Mouse (Mus musculus) MEL (cell line): ENCODE results near the gene Naa16. TPM values are rescaled to one million over a fixed set of nuclear protein-coding genes. Genes with fewer than 3 reads are reported as not detected.

Source experiments
- DNase-seq: peaks from one replicate; pipeline ENCODE4 v3.0.0; 2011; ENCODE audit warnings: low read depth, low spot score
- H3K27ac ChIP-seq: 2 replicates; pipeline ENCODE4 v1.5.1; 2012; ENCODE audit warnings: low read depth, mild to moderate bottlenecking, control low read depth, low read length, moderate library complexity; ENCODE audit not compliant: control insufficient read depth
- H3K27me3 ChIP-seq, 2 experiments: fragments of 150-350 bp in 1 of 2; sonication (generic) in 1 of 2; 2 replicates each; pipeline ENCODE4 v1.6.1; 2012; ENCODE audit warnings: low read length in 2 of 2, mild to moderate bottlenecking in 2 of 2, improper control_type of control experiment in 1 of 2, moderate library complexity in 1 of 2; ENCODE audit not compliant: insufficient read depth in 2 of 2, control insufficient read depth in 1 of 2
- H3K36me3 ChIP-seq, 2 experiments: 2 replicates each; pipeline ENCODE4 v1.6.1; 2012 to 2014; ENCODE audit warnings: low read length in 2 of 2, improper control_type of control experiment in 1 of 2, inconsistent platforms in 1 of 2, mild to moderate bottlenecking in 1 of 2; ENCODE audit not compliant: insufficient read depth in 2 of 2, control insufficient read depth in 1 of 2
- H3K4me1 ChIP-seq, 2 experiments: fragments of 150-350 bp in 1 of 2; sonication (generic) in 1 of 2; 2 replicates each; pipeline ENCODE4 v1.6.1; 2012; ENCODE audit warnings: low read length in 2 of 2, improper control_type of control experiment in 1 of 2, mild to moderate bottlenecking in 1 of 2; ENCODE audit not compliant: insufficient read depth in 2 of 2, control insufficient read depth in 1 of 2
- H3K4me3 ChIP-seq, 2 experiments: fragments of 150-350 bp in 1 of 2; sonication (generic) in 1 of 2; 2 replicates each; pipeline ENCODE4 v1.5.1; 2012; ENCODE audit warnings: low read depth in 2 of 2, low read length in 2 of 2, mild to moderate bottlenecking in 2 of 2, moderate library complexity in 2 of 2, control low read depth in 1 of 2, improper control_type of control experiment in 1 of 2; ENCODE audit not compliant: control insufficient read depth in 1 of 2, insufficient read depth in 1 of 2
- H3K79me2 ChIP-seq: 2 replicates; pipeline ENCODE4 v1.6.1; 2012; ENCODE audit warnings: mild to moderate bottlenecking, low read length, moderate library complexity; ENCODE audit not compliant: control insufficient read depth, poor library complexity, insufficient read depth
- H3K9ac ChIP-seq: 2 replicates; pipeline ENCODE4 v1.6.1; 2012; ENCODE audit warnings: low read depth, mild to moderate bottlenecking, control low read depth, low read length, moderate library complexity; ENCODE audit not compliant: control insufficient read depth, poor library complexity, severe bottlenecking
- H3K9me3 ChIP-seq: fragments of 150-350 bp; sonication (generic); replicated peaks from 2 replicates; pipeline ENCODE4 v1.6.1; 2012; ENCODE audit warnings: mild to moderate bottlenecking, low read length, improper control_type of control experiment, moderate library complexity; ENCODE audit not compliant: insufficient read depth
- BHLHE40 ChIP-seq: IDR thresholded peaks from 2 replicates; pipeline ENCODE4 v1.6.1; 2012; ENCODE audit warnings: low read depth, mild to moderate bottlenecking, inconsistent platforms, low read length, improper control_type of control experiment, borderline replicate concordance
- CHD1 ChIP-seq: IDR thresholded peaks from 2 replicates; pipeline ENCODE4 v1.6.1; 2012; ENCODE audit warnings: low read depth, mild to moderate bottlenecking, inconsistent platforms, low read length, improper control_type of control experiment
- CHD2 ChIP-seq: IDR thresholded peaks from 2 replicates; pipeline ENCODE4 v1.6.1; 2011; ENCODE audit warnings: low read length, improper control_type of control experiment
- CTCF ChIP-seq, 3 experiments: IDR thresholded peaks in 2 of 3; conservative IDR thresholded peaks in 1 of 3; 2 replicates each; pipeline ENCODE4 v1.5.1; 2011 to 2012; ENCODE audit warnings: low read length in 3 of 3, low read depth in 2 of 3, mild to moderate bottlenecking in 2 of 3, improper control_type of control experiment in 1 of 3, inconsistent platforms in 1 of 3, mixed read lengths in 1 of 3, moderate library complexity in 1 of 3; ENCODE audit not compliant: control insufficient read depth in 1 of 3, insufficient read depth in 1 of 3, poor library complexity in 1 of 3, severe bottlenecking in 1 of 3
- E2F4 ChIP-seq: IDR thresholded peaks from 2 replicates; pipeline ENCODE4 v1.6.1; 2011; ENCODE audit warnings: low read depth, low read length, improper control_type of control experiment, borderline replicate concordance
- ELF1 ChIP-seq: IDR thresholded peaks from 2 replicates; pipeline ENCODE4 v1.6.1; 2014; ENCODE audit warnings: low read depth, mild to moderate bottlenecking, inconsistent platforms, low read length, improper control_type of control experiment, moderate library complexity
- EP300 ChIP-seq, 2 experiments: IDR thresholded peaks; 2 replicates each; pipeline ENCODE4 v1.6.1; 2011; ENCODE audit warnings: improper control_type of control experiment in 2 of 2, low read length in 2 of 2, low read depth in 1 of 2, mild to moderate bottlenecking in 1 of 2
- ETS1 ChIP-seq: IDR thresholded peaks from 2 replicates; pipeline ENCODE4 v1.6.1; 2012; ENCODE audit warnings: low read depth, mild to moderate bottlenecking, inconsistent platforms, low read length, improper control_type of control experiment, moderate library complexity
- GABPA ChIP-seq: IDR thresholded peaks from 2 replicates; pipeline ENCODE4 v1.6.1; 2012; ENCODE audit warnings: low read depth, mild to moderate bottlenecking, inconsistent platforms, low read length, improper control_type of control experiment, moderate library complexity
- HCFC1 ChIP-seq: IDR thresholded peaks from 2 replicates; pipeline ENCODE4 v1.6.1; 2012; ENCODE audit warnings: low read depth, mild to moderate bottlenecking, inconsistent platforms, low read length, improper control_type of control experiment, moderate library complexity
- JUND ChIP-seq: IDR thresholded peaks from 2 replicates; pipeline ENCODE4 v1.6.1; 2011; ENCODE audit warnings: low read depth, mild to moderate bottlenecking, improper control_type of control experiment, low read length
- KAT2A ChIP-seq: conservative IDR thresholded peaks from 2 replicates; pipeline ENCODE4 v1.6.1; 2012; ENCODE audit warnings: low read depth, low read length, improper control_type of control experiment, inconsistent platforms
- MAFK ChIP-seq: IDR thresholded peaks from 2 replicates; pipeline ENCODE4 v1.6.1; 2011; ENCODE audit warnings: low read depth, mild to moderate bottlenecking, low read length, improper control_type of control experiment, borderline replicate concordance
- MAZ ChIP-seq: IDR thresholded peaks from 2 replicates; pipeline ENCODE4 v1.6.1; 2012; ENCODE audit warnings: low read depth, mild to moderate bottlenecking, inconsistent platforms, low read length, improper control_type of control experiment
- MXI1 ChIP-seq: IDR thresholded peaks from 2 replicates; pipeline ENCODE4 v1.6.1; 2011; ENCODE audit warnings: mild to moderate bottlenecking, low read depth, low read length, improper control_type of control experiment
- MYB ChIP-seq: IDR thresholded peaks from 2 replicates; pipeline ENCODE4 v1.6.1; 2011; ENCODE audit warnings: mild to moderate bottlenecking, low read depth, low read length, improper control_type of control experiment
- MYC ChIP-seq: IDR thresholded peaks from 2 replicates; pipeline ENCODE4 v1.6.1; 2011; ENCODE audit warnings: low read depth, mild to moderate bottlenecking, low read length, improper control_type of control experiment, moderate library complexity
- NELFE ChIP-seq: IDR thresholded peaks from 2 replicates; pipeline ENCODE4 v1.6.1; 2011; ENCODE audit warnings: low read depth, low read length, improper control_type of control experiment
- NRF1 ChIP-seq: IDR thresholded peaks from 2 replicates; pipeline ENCODE4 v1.6.1; 2014; ENCODE audit warnings: low read depth, mild to moderate bottlenecking, inconsistent platforms, low read length, improper control_type of control experiment, moderate library complexity; ENCODE audit not compliant: poor library complexity, insufficient read depth, severe bottlenecking
- POLR2AphosphoS2 ChIP-seq: IDR thresholded peaks from 2 replicates; pipeline ENCODE4 v1.6.1; 2011; ENCODE audit warnings: low read length, improper control_type of control experiment
- RAD21 ChIP-seq: IDR thresholded peaks from 2 replicates; pipeline ENCODE4 v1.6.1; 2011; ENCODE audit warnings: mild to moderate bottlenecking, low read depth, low read length, improper control_type of control experiment
- RCOR1 ChIP-seq: IDR thresholded peaks from 2 replicates; pipeline ENCODE4 v1.6.1; 2012; ENCODE audit warnings: low read depth, mild to moderate bottlenecking, inconsistent platforms, low read length, improper control_type of control experiment
- SIN3A ChIP-seq: IDR thresholded peaks from 2 replicates; pipeline ENCODE4 v1.6.1; 2012; ENCODE audit warnings: low read length, improper control_type of control experiment, inconsistent platforms
- SMC3 ChIP-seq: IDR thresholded peaks from 2 replicates; pipeline ENCODE4 v1.6.1; 2011; ENCODE audit warnings: low read depth, low read length, improper control_type of control experiment
- TAL1 ChIP-seq: IDR thresholded peaks from 2 replicates; pipeline ENCODE4 v1.6.1; 2012; ENCODE audit warnings: mild to moderate bottlenecking, inconsistent platforms, low read length, moderate library complexity, mixed read lengths
- TCF12 ChIP-seq: IDR thresholded peaks from 2 replicates; pipeline ENCODE4 v1.6.1; 2014; ENCODE audit warnings: low read depth, mild to moderate bottlenecking, inconsistent platforms, low read length, improper control_type of control experiment, moderate library complexity
- UBTF ChIP-seq: IDR thresholded peaks from 2 replicates; pipeline ENCODE4 v1.6.1; 2012; ENCODE audit warnings: low read depth, mild to moderate bottlenecking, inconsistent platforms, low read length, improper control_type of control experiment, moderate library complexity, borderline replicate concordance; ENCODE audit not compliant: insufficient read depth
- ZC3H11A ChIP-seq: IDR thresholded peaks from 2 replicates; pipeline ENCODE4 v1.6.1; 2012; ENCODE audit warnings: low read depth, mild to moderate bottlenecking, inconsistent platforms, low read length, improper control_type of control experiment
- ZKSCAN1 ChIP-seq: IDR thresholded peaks from 2 replicates; pipeline ENCODE4 v1.6.1; 2012; ENCODE audit warnings: low read depth, mild to moderate bottlenecking, inconsistent platforms, low read length, improper control_type of control experiment, moderate library complexity
- ZMIZ1 ChIP-seq: IDR thresholded peaks from 2 replicates; pipeline ENCODE4 v1.6.1; 2012; ENCODE audit warnings: low read depth, mild to moderate bottlenecking, inconsistent platforms, low read length, improper control_type of control experiment, moderate library complexity
- ZNF384 ChIP-seq: IDR thresholded peaks from 2 replicates; pipeline ENCODE4 v1.6.1; 2012; ENCODE audit warnings: low read depth, mild to moderate bottlenecking, inconsistent platforms, low read length, improper control_type of control experiment
- polyA plus RNA-seq, 2 experiments: library from polyadenylated mRNA; stranded (reverse) in 1 of 2; unstranded in 1 of 2; fragments of >175 nt in 1 of 2; fragments of >200 nt in 1 of 2; gene quantifications; 2 replicates each; pipeline versions ENCODE4 v1.2.1 to v1.2.4; 2012; ENCODE audit warnings: low replicate concordance in 2 of 2, low read depth in 1 of 2; ENCODE audit not compliant: insufficient read length in 2 of 2, insufficient read depth in 1 of 2, missing spikeins in 1 of 2
- total RNA-seq: library from RNA; depleted of rRNA; stranded (reverse); fragments of 300-350 nt; gene quantifications from 2 replicates; pipeline ENCODE4 v1.2.3, GENCODE M21; 2012

The Naa16 gene
- total and polyA plus RNA-seq, 3 experiments, result 22.4 to 51.6 TPM; not detected in 1

DNA sequence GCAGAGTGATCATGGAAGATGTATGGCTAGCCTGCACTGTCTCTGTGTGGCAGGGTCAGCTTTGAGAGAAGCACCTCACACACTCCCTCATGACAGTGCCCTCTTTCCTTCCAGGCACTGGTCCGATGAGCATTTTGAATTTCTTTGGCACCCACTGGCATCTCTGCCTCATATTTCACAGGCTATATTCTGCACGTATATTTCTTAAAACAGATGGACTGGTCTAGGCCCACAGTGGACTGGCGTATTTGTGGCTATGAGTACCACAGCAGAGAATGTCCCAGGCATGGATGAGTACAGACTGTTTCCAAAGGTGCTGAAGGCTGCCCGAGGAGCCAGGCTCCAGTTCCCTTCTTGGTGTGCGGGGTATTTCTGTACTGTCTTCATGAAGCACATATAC, 68.7 kb downstream of the Naa16 start:
- H3K9me3 ChIP-seq, result no peaks in the 10 kb centered on the region
- H3K9ac ChIP-seq, result no peak overlapping the region
- no peaks in the 10 kb centered on the region for H3K79me2 ChIP-seq
- no peaks in the 10 kb centered on the region for H3K4me1 ChIP-seq
- H3K27ac ChIP-seq, result no peak overlapping the region
- DNase-seq, result no peak
- TF ChIP-seq CTCF (IDR thresholded peaks at IDR 0.05 in 2 of 3, conservative IDR thresholded peaks at IDR 0.05 in 1 of 3; ENCODE audit: control insufficient read depth in 1 of 3, insufficient read depth in 1 of 3, low read depth in 2 of 3, low read length in 3 of 3, poor library complexity in 1 of 3, severe bottlenecking in 1 of 3), result no peak
- TF ChIP-seq ZNF384, result no peak
- TF ChIP-seq JUND, result no peak
- no peak for TF ChIP-seq KAT2A
- TF ChIP-seq UBTF, result no peak
- no peak for TF ChIP-seq BHLHE40
- TF ChIP-seq MYC, result no peak
- TF ChIP-seq E2F4, result no peak
- TF ChIP-seq ZKSCAN1, result no peak
- TF ChIP-seq ETS1, result no peak
- TF ChIP-seq SIN3A, result no peak
- no peak for TF ChIP-seq MAZ
- TF ChIP-seq ELF1, result no peak
- TF ChIP-seq ZC3H11A, result no peak
- no peaks in the 10 kb centered on the region for H3K36me3 ChIP-seq
- H3K4me3 ChIP-seq, result no peak overlapping the region
- H3K27me3 ChIP-seq, result no peaks in the 10 kb centered on the region

DNA sequence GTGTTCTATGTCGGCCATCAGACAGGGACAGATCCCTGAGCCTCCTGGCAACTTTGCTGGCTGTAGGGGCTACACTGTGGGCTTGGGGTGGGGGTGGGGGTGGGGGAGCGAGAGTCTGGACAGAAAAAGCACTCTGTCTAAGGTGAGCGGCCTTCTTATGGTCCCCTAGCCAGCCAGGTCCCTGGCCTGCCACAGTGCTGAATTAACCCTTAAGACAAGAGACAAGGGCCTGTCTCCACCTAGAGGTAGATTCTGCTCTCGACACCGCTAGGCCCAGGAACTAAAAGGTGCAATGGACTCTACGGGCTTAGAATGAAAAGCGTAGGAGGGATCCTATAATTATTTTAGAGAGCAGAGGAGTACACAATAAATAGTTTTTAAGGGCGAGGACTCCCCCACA, 69.4 kb downstream of the Naa16 start:
- Histone ChIP-seq H3K27me3 (no peaks in the 10 kb centered on the region), H3K9me3 (no peaks in the 10 kb centered on the region), H3K4me3 (no peak overlapping the region), H3K36me3 (no peaks in the 10 kb centered on the region), H3K9ac (no peak overlapping the region), H3K79me2 (no peaks in the 10 kb centered on the region), H3K27ac (no peak overlapping the region), H3K4me1 (no peaks in the 10 kb centered on the region)
- peak; percentile 32 for DNase-seq
- TF ChIP-seq ZKSCAN1 (no peak), CHD1 (no peak), ZC3H11A (peak; percentile 61), ZNF384 (no peak), MXI1 (no peak), ELF1 (no peak), ETS1 (no peak), ZMIZ1 (no peak), CHD2 (no peak), MYC (no peak), NRF1 (no peak), RAD21 (peak; percentile 66), SMC3 (peak; percentile 67), JUND (no peak), MYB (no peak), RCOR1 (no peak), POLR2AphosphoS2 (no peak), CTCF (IDR thresholded peaks at IDR 0.05 in 2 of 3, conservative IDR thresholded peaks at IDR 0.05 in 1 of 3; ENCODE audit: control insufficient read depth in 1 of 3, insufficient read depth in 1 of 3, low read depth in 2 of 3, low read length in 3 of 3, poor library complexity in 1 of 3, severe bottlenecking in 1 of 3) (peak in 2 of 3 experiments; percentile 65 to 66; a peak in 4 of 6 replicates), GABPA (no peak), MAFK (no peak), NELFE (no peak), TAL1 (no peak), EP300 (IDR thresholded peaks at IDR 0.05; ENCODE audit: low read depth in 1 of 2, low read length in 2 of 2) (no peak), SIN3A (no peak), BHLHE40 (no peak), TCF12 (no peak), HCFC1 (no peak)
